Mouse (Mus musculus) CD8-positive naive resting alpha-beta T cell, adult 57 days (primary cell): ENCODE measurements around the gene Cacna1b. TPM values are rescaled to one million over a fixed set of nuclear protein-coding genes. Genes with fewer than 3 reads are reported as not detected.

ENCODE experiments used
- total RNA-seq: library from RNA; stranded (reverse); gene quantifications from one replicate; pipeline ENCODE4 v1.2.4, GENCODE M21; 2023

Cacna1b gene
- total RNA-seq: 0.24 TPM

DNA sequence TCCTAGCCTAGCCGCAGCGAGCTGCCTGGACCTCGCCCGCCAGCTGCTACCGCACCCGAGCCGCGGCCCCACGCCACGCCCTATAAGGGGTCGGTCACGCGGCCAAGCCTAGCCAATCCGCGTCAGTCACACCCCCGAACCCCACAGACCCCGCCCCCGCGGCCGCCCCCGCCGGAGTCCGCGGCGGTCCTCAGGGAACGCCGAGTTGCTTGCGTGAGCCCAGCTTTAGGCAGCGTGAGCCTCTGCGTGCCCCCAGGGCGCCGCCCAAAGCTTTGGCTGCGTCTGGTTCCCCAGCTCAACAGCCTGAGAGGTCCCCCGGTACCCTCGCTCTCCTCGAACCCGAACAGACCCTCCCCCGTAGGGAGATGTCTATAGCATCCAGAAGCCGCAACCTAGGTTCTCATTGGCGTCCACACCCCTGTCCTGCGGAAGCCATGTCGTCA lies at the start of gene Cacna1b:
Cacna1b (minus strand) TSS at position 38 of the 443 bp plus-strand sequence.

Other genes starting within 250 kb of the Cacna1b start
- gene Ehmt1, start 156.5 kb upstream of the Cacna1b start, total RNA-seq: 114 TPM
- 137 TPM for gene Arrdc1, start 172.1 kb upstream of the Cacna1b start, total RNA-seq
- gene Zmynd19, start 186.6 kb upstream of the Cacna1b start, total RNA-seq: 18.7 TPM
- 21.8 TPM for gene Dph7, start 199.2 kb upstream of the Cacna1b start, total RNA-seq
- gene Mrpl41, start 211.9 kb upstream of the Cacna1b start, total RNA-seq: 25.1 TPM
- 159 TPM for gene Pnpla7, start 212.9 kb upstream of the Cacna1b start, total RNA-seq